Mouse (Mus musculus): ENCODE data around the gene Myh3. TPM values are rescaled to one million over a fixed set of nuclear protein-coding genes. Genes with fewer than 3 reads are reported as not detected.

Gene Myh3
- polyA plus RNA-seq, 1 experiment from 2014 or later, result 127 TPM

- Histone ChIP-seq H3K9me3 (no peaks in the 10 kb centered on the region), H3K27me3 (no peaks in the 10 kb centered on the region), H3K27ac (no peak overlapping the region), H3K9ac (no peak overlapping the region), H3K36me3 (no peaks in the 10 kb centered on the region), H3K4me1 (no peaks in the 10 kb centered on the region), H3K4me2 (no peak overlapping the region), H3K4me3 (no peak overlapping the region)
- 84% methylated on average over 4 of the region's 4 CpGs for WGBS
- ATAC-seq (ENCODE audit: insufficient number of reproducible peaks, low FRiP score, low TSS enrichment, low read depth), result no peak
These were observed 68.5 kb downstream of the Myh3 start for GRCm38 (mm10) chr11:67146409-67147282.

- 89% methylated on average over 12 of the region's 12 CpGs for WGBS
- ATAC-seq (ENCODE audit: insufficient number of reproducible peaks, low FRiP score, low TSS enrichment, low read depth), result no peak
- Histone ChIP-seq H3K9me3 (no peaks in the 10 kb centered on the region), H3K27ac (no peak overlapping the region), H3K36me3 (no peaks in the 10 kb centered on the region), H3K9ac (no peak overlapping the region), H3K4me2 (no peak overlapping the region), H3K4me1 (no peaks in the 10 kb centered on the region), H3K27me3 (no peaks in the 10 kb centered on the region), H3K4me3 (no peak overlapping the region)
These were observed 69.3 kb downstream of the Myh3 start for GRCm38 (mm10) chr11:67147283-67147921.

GRCm38 (mm10) chr11:67148286-67149012 lies 70.3 kb downstream of the Myh3 start:
- Histone ChIP-seq H3K27me3 (no peaks in the 10 kb centered on the region), H3K4me1 (peaks cover 3% of the 10 kb centered on the region; the same call in 1 of the 2 replicates), H3K4me3 (no peak overlapping the region), H3K9me3 (no peaks in the 10 kb centered on the region), H3K4me2 (no peak overlapping the region), H3K27ac (no peak overlapping the region), H3K36me3 (no peaks in the 10 kb centered on the region), H3K9ac (no peak overlapping the region)
- no peak for ATAC-seq (ENCODE audit: insufficient number of reproducible peaks, low FRiP score, low TSS enrichment, low read depth)
- WGBS, result 83% methylated on average over 4 of the region's 4 CpGs

- Histone ChIP-seq H3K4me1 (peaks cover 3% of the 10 kb centered on the region; the same call in 1 of the 2 replicates), H3K9me3 (no peaks in the 10 kb centered on the region), H3K36me3 (no peaks in the 10 kb centered on the region), H3K27ac (no peak overlapping the region), H3K9ac (no peak overlapping the region), H3K4me2 (no peak overlapping the region), H3K27me3 (no peaks in the 10 kb centered on the region), H3K4me3 (no peak overlapping the region)
- 88% methylated on average over 2 of the region's 2 CpGs for WGBS
- ATAC-seq (ENCODE audit: insufficient number of reproducible peaks, low FRiP score, low TSS enrichment, low read depth), result no peak
These were observed 72.1 kb downstream of the Myh3 start for GRCm38 (mm10) chr11:67150237-67150636.

- no peak overlapping the region for H3K27ac ChIP-seq
- H3K36me3 ChIP-seq, result no peaks in the 10 kb centered on the region
- 56% methylated on average over 3 of the region's 3 CpGs for WGBS
- no peak overlapping the region for H3K9ac ChIP-seq
- H3K4me2 ChIP-seq, result no peak overlapping the region
- no peaks in the 10 kb centered on the region for H3K9me3 ChIP-seq
- peaks cover 3% of the 10 kb centered on the region; the same call in 1 of the 2 replicates for H3K4me1 ChIP-seq
- ATAC-seq (ENCODE audit: insufficient number of reproducible peaks, low FRiP score, low TSS enrichment, low read depth), result no peak
- H3K4me3 ChIP-seq, result no peak overlapping the region
- no peaks in the 10 kb centered on the region for H3K27me3 ChIP-seq
These were observed 73.1 kb downstream of the Myh3 start for GRCm38 (mm10) chr11:67151159-67151558.

Small RNAs within 50 kb of the gene (microRNA-seq; reads per million reads assigned to microRNA genes)
- not detected for gene Mir6923

Other genes with a start within 250 kb of the Myh3 start
- gene Pirt, start 166.3 kb upstream of the Myh3 start, polyA plus RNA-seq (2015; fragmentation: Nextera tagmentation; extraction: Ambion mirVana), result 0.15 TPM in 2 replicates
- 0.29 TPM in 1 of 2 replicates, not detected in the other for gene Tmem238l, start 121.7 kb upstream of the Myh3 start, polyA plus RNA-seq (2015; fragmentation: Nextera tagmentation; extraction: Ambion mirVana)
- gene Tmem220, start 53.1 kb upstream of the Myh3 start, polyA plus RNA-seq (2015; fragmentation: Nextera tagmentation; extraction: Ambion mirVana), result 1.1 and 2.3 TPM in 2 replicates
- 30.3 and 33.8 TPM in 2 replicates for gene Adprm, start 25.7 kb upstream of the Myh3 start, polyA plus RNA-seq (2015; fragmentation: Nextera tagmentation; extraction: Ambion mirVana)
- gene Sco1, start 25.6 kb upstream of the Myh3 start, polyA plus RNA-seq (2015; fragmentation: Nextera tagmentation; extraction: Ambion mirVana), result 16.4 and 16.8 TPM in 2 replicates
- 0.27 and 0.52 TPM in 2 replicates for gene Myh2, start 92.7 kb downstream of the Myh3 start, polyA plus RNA-seq (2015; fragmentation: Nextera tagmentation; extraction: Ambion mirVana)
- gene Myh1, start 121.8 kb downstream of the Myh3 start, polyA plus RNA-seq (2015; fragmentation: Nextera tagmentation; extraction: Ambion mirVana), result 1.0 and 1.2 TPM in 2 replicates
- 0.10 and 0.12 TPM in 2 replicates for gene Myh4, start 159.7 kb downstream of the Myh3 start, polyA plus RNA-seq (2015; fragmentation: Nextera tagmentation; extraction: Ambion mirVana)
- gene Myh8, start 198.8 kb downstream of the Myh3 start, polyA plus RNA-seq (2015; fragmentation: Nextera tagmentation; extraction: Ambion mirVana), result 55.9 and 160 TPM in 2 replicates
- 0.10 and 0.27 TPM in 2 replicates for gene Myh13, start 243.4 kb downstream of the Myh3 start, polyA plus RNA-seq (2015; fragmentation: Nextera tagmentation; extraction: Ambion mirVana)

Measured in limb, embryonic 15.5 days (tissue).